Mouse (Mus musculus) midbrain, embryonic 12.5 days (tissue): ENCODE results near the gene Mrps18a. TPM values are rescaled to one million over a fixed set of nuclear protein-coding genes. Genes with fewer than 3 reads are reported as not detected.

ENCODE experiments used
- ATAC-seq: fragments of 200-750 bp; cut with Nextera tagmentation; 2 replicates; pipeline ENCODE4 v1.8.0; 2017; ENCODE audit warnings: low read depth, moderate TSS enrichment, moderate library complexity; ENCODE audit not compliant: low FRiP score
- H3K27ac ChIP-seq: fragments of 300-500 bp; sonication (generic); replicated peaks from 2 replicates; pipeline ENCODE4 v1.5.1; 2016; ENCODE audit warnings: mild to moderate bottlenecking
- H3K27me3 ChIP-seq: fragments of 300-500 bp; sonication (generic); 2 replicates; pipeline ENCODE4 v1.6.1; 2016; ENCODE audit warnings: mild to moderate bottlenecking
- H3K36me3 ChIP-seq: fragments of 300-500 bp; sonication (generic); 2 replicates; pipeline ENCODE4 v1.6.1; 2016
- H3K4me1 ChIP-seq: fragments of 300-500 bp; sonication (generic); 2 replicates; pipeline ENCODE4 v1.6.1; 2016
- H3K4me2 ChIP-seq: fragments of 300-500 bp; sonication (generic); replicated peaks from 2 replicates; pipeline ENCODE4 v1.6.1; 2016; ENCODE audit warnings: mild to moderate bottlenecking, moderate library complexity
- H3K4me3 ChIP-seq: fragments of 300-500 bp; sonication (generic); 2 replicates; pipeline ENCODE4 v1.5.1; 2016; ENCODE audit warnings: mild to moderate bottlenecking
- H3K9ac ChIP-seq: fragments of 300-500 bp; sonication (generic); replicated peaks from 2 replicates; pipeline ENCODE4 v1.6.1; 2016; ENCODE audit warnings: mild to moderate bottlenecking, moderate library complexity
- H3K9me3 ChIP-seq: fragments of 300-500 bp; sonication (generic); 2 replicates; pipeline ENCODE4 v1.6.1; 2016; ENCODE audit warnings: mild to moderate bottlenecking
- WGBS: fragments of 180-500 bp; shearing (Covaris S2); methylation state at CpG from one replicate; pipeline ENCODE4 v1.1.7; 2016; 5-methylcytosine and 5-hydroxymethylcytosine counted together
- polyA plus RNA-seq: library from polyadenylated mRNA; unstranded; fragments of >200 nt; fragmentation: Nextera tagmentation; extraction: Ambion mirVana; gene quantifications from 2 replicates; pipeline ENCODE4 v1.2.1, GENCODE M21; 2016

The Mrps18a gene
- polyA plus RNA-seq = 123 and 124 TPM in 2 replicates

- ATAC-seq = peak; percentile 93
Observed at GRCm38 (mm10) chr17:46110402-46111289, at the start of gene Mrps18a. Gene Mrps18a, plus strand, starts transcription at chr17:46110986.

GRCm38 (mm10) chr17:46063283-46063973, 47.4 kb upstream of the Mrps18a start:
- WGBS = 29% methylated on average over 10 of the region's 10 CpGs
- no peak overlapping the region for H3K4me3 ChIP-seq
- no peaks in the 10 kb centered on the region for H3K9me3 ChIP-seq
- no peak overlapping the region for H3K4me2 ChIP-seq
- H3K36me3 ChIP-seq = no peaks in the 10 kb centered on the region
- no peak overlapping the region for H3K9ac ChIP-seq
- ATAC-seq = peak; percentile 68
- peaks cover 13% of the 10 kb centered on the region for H3K4me1 ChIP-seq
- H3K27ac ChIP-seq = 0 out of 2 replicates have a peak overlapping the region, but pooled peaks have one; percentile 1
- no peaks in the 10 kb centered on the region for H3K27me3 ChIP-seq

More at GRCm38 (mm10) chr17:46110402-46111289, at the start of gene Mrps18a:
- 6% methylated on average over 38 of the region's 38 CpGs for whole genome bisulfite sequencing
- Histone ChIP-seq H3K9ac (peak within 1 kb of the TSS; percentile 76), H3K4me1 (peaks cover 13% of the 10 kb centered on the region), H3K4me3 (peak within 1 kb of the TSS; percentile 80), H3K27me3 (peaks cover 20% of the 10 kb centered on the region), H3K27ac (peak within 1 kb of the TSS; percentile 72), H3K4me2 (peak within 1 kb of the TSS; percentile 82), H3K36me3 (no peaks in the 10 kb centered on the region), H3K9me3 (no peaks in the 10 kb centered on the region)

GRCm38 (mm10) chr17:46063974-46064312, 46.8 kb upstream of the Mrps18a start:
- no peak overlapping the region for H3K9ac ChIP-seq
- H3K4me1 ChIP-seq = peaks cover 13% of the 10 kb centered on the region
- no peak for ATAC-seq
- H3K27ac ChIP-seq = 0 out of 2 replicates have a peak overlapping the region, but pooled peaks have one; percentile 1
- 57% methylated on average over 6 of the region's 6 CpGs for WGBS
- H3K27me3 ChIP-seq = no peaks in the 10 kb centered on the region
- no peak overlapping the region for H3K4me3 ChIP-seq
- H3K36me3 ChIP-seq = no peaks in the 10 kb centered on the region
- H3K4me2 ChIP-seq = no peak overlapping the region
- H3K9me3 ChIP-seq = no peaks in the 10 kb centered on the region

- H3K9me3 ChIP-seq = no peaks in the 10 kb centered on the region
- peaks cover 4% of the 10 kb centered on the region; the same call in 1 of the 2 replicates for H3K4me1 ChIP-seq
- WGBS = 62% methylated on average over 9 of the region's 9 CpGs
- H3K9ac ChIP-seq = no peak overlapping the region
- H3K27me3 ChIP-seq = no peaks in the 10 kb centered on the region
- H3K4me3 ChIP-seq = no peak overlapping the region
- ATAC-seq = no peak
- H3K36me3 ChIP-seq = no peaks in the 10 kb centered on the region
- no peak overlapping the region for H3K4me2 ChIP-seq
- H3K27ac ChIP-seq = no peak overlapping the region
Observed at GRCm38 (mm10) chr17:46070046-46070445, 40.7 kb upstream of the Mrps18a start.

GRCm38 (mm10) chr17:46071531-46071930, 39.3 kb upstream of the Mrps18a start:
- Histone ChIP-seq H3K9me3 (no peaks in the 10 kb centered on the region), H3K9ac (no peak overlapping the region), H3K27ac (no peak overlapping the region), H3K4me3 (no peak overlapping the region), H3K4me2 (no peak overlapping the region), H3K36me3 (no peaks in the 10 kb centered on the region), H3K4me1 (peaks cover 4% of the 10 kb centered on the region; the same call in 1 of the 2 replicates), H3K27me3 (no peaks in the 10 kb centered on the region)
- WGBS = 93% methylated on average over 3 of the region's 3 CpGs
- no peak for ATAC-seq

GRCm38 (mm10) chr17:46073730-46074301, 37.0 kb upstream of the Mrps18a start:
- Histone ChIP-seq H3K4me1 (peaks cover 4% of the 10 kb centered on the region; the same call in 1 of the 2 replicates), H3K27ac (no peak overlapping the region), H3K9ac (no peak overlapping the region), H3K4me2 (no peak overlapping the region), H3K4me3 (no peak overlapping the region), H3K36me3 (no peaks in the 10 kb centered on the region), H3K9me3 (no peaks in the 10 kb centered on the region), H3K27me3 (no peaks in the 10 kb centered on the region)
- ATAC-seq = no peak
- 83% methylated on average over 23 of the region's 23 CpGs for WGBS

GRCm38 (mm10) chr17:46074398-46075115, 36.2 kb upstream of the Mrps18a start:
- Histone ChIP-seq H3K4me2 (no peak overlapping the region), H3K36me3 (no peaks in the 10 kb centered on the region), H3K4me3 (no peak overlapping the region), H3K27me3 (no peaks in the 10 kb centered on the region), H3K9ac (no peak overlapping the region), H3K9me3 (no peaks in the 10 kb centered on the region), H3K27ac (no peak overlapping the region), H3K4me1 (peaks cover 4% of the 10 kb centered on the region; the same call in 1 of the 2 replicates)
- 78% methylated on average over 7 of the region's 7 CpGs for WGBS
- ATAC-seq = no peak

GRCm38 (mm10) chr17:46075116-46075485, 35.7 kb upstream of the Mrps18a start:
- Histone ChIP-seq H3K4me2 (no peak overlapping the region), H3K9me3 (no peaks in the 10 kb centered on the region), H3K4me1 (peaks cover 5% of the 10 kb centered on the region; the same call in 1 of the 2 replicates), H3K27me3 (no peaks in the 10 kb centered on the region), H3K9ac (no peak overlapping the region), H3K27ac (no peak overlapping the region), H3K36me3 (no peaks in the 10 kb centered on the region), H3K4me3 (no peak overlapping the region)
- no peak for ATAC-seq
- WGBS = 53% methylated on average over 3 of the region's 3 CpGs

GRCm38 (mm10) chr17:46075551-46076259, 35.1 kb upstream of the Mrps18a start:
- no peak overlapping the region for H3K27ac ChIP-seq
- no peak for ATAC-seq
- no peaks in the 10 kb centered on the region for H3K27me3 ChIP-seq
- H3K36me3 ChIP-seq = no peaks in the 10 kb centered on the region
- 80% methylated on average over 5 of the region's 5 CpGs for WGBS
- H3K9ac ChIP-seq = no peak overlapping the region
- H3K4me1 ChIP-seq = peaks cover 11% of the 10 kb centered on the region
- no peaks in the 10 kb centered on the region for H3K9me3 ChIP-seq
- H3K4me3 ChIP-seq = no peak overlapping the region
- H3K4me2 ChIP-seq = no peak overlapping the region

GRCm38 (mm10) chr17:46076260-46076551, 34.6 kb upstream of the Mrps18a start:
- Histone ChIP-seq H3K4me2 (no peak overlapping the region), H3K27ac (no peak overlapping the region), H3K4me3 (no peak overlapping the region), H3K9me3 (no peaks in the 10 kb centered on the region), H3K4me1 (peaks cover 14% of the 10 kb centered on the region), H3K9ac (no peak overlapping the region), H3K36me3 (no peaks in the 10 kb centered on the region), H3K27me3 (no peaks in the 10 kb centered on the region)
- no peak for ATAC-seq
- whole genome bisulfite sequencing = 70% methylated on average over 1 of the region's 1 CpGs

GRCm38 (mm10) chr17:46077921-46078534, 32.8 kb upstream of the Mrps18a start:
- Histone ChIP-seq H3K4me3 (no peak overlapping the region), H3K4me2 (no peak overlapping the region), H3K27ac (no peak overlapping the region), H3K27me3 (no peaks in the 10 kb centered on the region), H3K9me3 (no peaks in the 10 kb centered on the region), H3K9ac (no peak overlapping the region), H3K4me1 (peaks cover 14% of the 10 kb centered on the region), H3K36me3 (no peaks in the 10 kb centered on the region)
- 94% methylated on average over 12 of the region's 12 CpGs for WGBS
- no peak for ATAC-seq
